Mouse (Mus musculus) megakaryocyte progenitor cell, adult 5-6 weeks (primary cell): ENCODE data around the gene 4931406P16Rik. TPM values are rescaled to one million over a fixed set of nuclear protein-coding genes. Genes with fewer than 3 reads are reported as not detected.
"Not testable (repeated sequence)": the region's sequence is repeated elsewhere in the genome, so short reads cannot be mapped to it uniquely, and the experiment has no call there.

Experiments
- ATAC-seq: replicated peaks from 2 replicates; pipeline ENCODE4 v1.8.0; 2016; ENCODE audit warnings: mild to moderate bottlenecking, moderate TSS enrichment, inconsistent platforms; ENCODE audit not compliant: poor library complexity
- total RNA-seq, 2 experiments: library from RNA; stranded (forward) in 1 of 2; stranded (reverse) in 1 of 2; fragments of 157-497, 149-512 nt in 1 of 2; fragments of 200-1000 nt in 1 of 2; gene quantifications; 2 replicates each; pipeline versions ENCODE4 v1.2.3 to v1.2.4; 2015 to 2017

The 4931406P16Rik gene
- total RNA-seq, 2 experiments from 2014 or later: 12.2 to 18.7 TPM

- ATAC-seq: no peak
These were observed 94.9 kb downstream of the 4931406P16Rik start for GRCm38 (mm10) chr7:34218496-34218895.

GRCm38 (mm10) chr7:34216474-34216873, 96.9 kb downstream of the 4931406P16Rik start:
- no peak for ATAC-seq

- ATAC-seq: no peak
These were observed 97.9 kb downstream of the 4931406P16Rik start for GRCm38 (mm10) chr7:34215481-34215880.

GRCm38 (mm10) chr7:34214644-34215043, 98.7 kb downstream of the 4931406P16Rik start:
- peak; percentile 90 for ATAC-seq

GRCm38 (mm10) chr7:34213281-34213680, 100.1 kb downstream of the 4931406P16Rik start:
- no peak for ATAC-seq

- ATAC-seq: peak; percentile 55
These were observed 105.2 kb downstream of the 4931406P16Rik start for GRCm38 (mm10) chr7:34208027-34208745.

GRCm38 (mm10) chr7:34206331-34206730, 107.0 kb downstream of the 4931406P16Rik start:
- no peak for ATAC-seq

- not testable (repeated sequence) for ATAC-seq
These were observed 111.2 kb downstream of the 4931406P16Rik start for GRCm38 (mm10) chr7:34202147-34202546.

GRCm38 (mm10) chr7:34200829-34201228, 112.5 kb downstream of the 4931406P16Rik start:
- no peak for ATAC-seq

GRCm38 (mm10) chr7:34198346-34198745, 115.0 kb downstream of the 4931406P16Rik start:
- peak; percentile 80 for ATAC-seq

GRCm38 (mm10) chr7:34196132-34197128, 116.9 kb downstream of the 4931406P16Rik start, which contains the start of gene Pdcd2l:
Gene Pdcd2l (minus strand): TSS chr7:34196661.
- peak; percentile 84 for ATAC-seq

GRCm38 (mm10) chr7:34195632-34196031, 117.7 kb downstream of the 4931406P16Rik start:
- peak; percentile 19; the same call in 1 of the 2 replicates for ATAC-seq

GRCm38 (mm10) chr7:34192825-34193224, 120.5 kb downstream of the 4931406P16Rik start:
- ATAC-seq: peak; percentile 47

- ATAC-seq: peak; percentile 86
These were observed 123.9 kb downstream of the 4931406P16Rik start for GRCm38 (mm10) chr7:34189376-34189989.

Other genes starting within 250 kb of the 4931406P16Rik start
- gene Scgb1b30, start 218.1 kb downstream of the 4931406P16Rik start, total RNA-seq (2015): not detected in 2 replicates
- not detected in 2 replicates for gene Scgb1b30, start 218.1 kb downstream of the 4931406P16Rik start, total RNA-seq (2017)
- 0.20 and 0.34 TPM in 2 replicates for gene Wtip, start 180.3 kb downstream of the 4931406P16Rik start, total RNA-seq (2015)
- not detected in 2 replicates for gene Wtip, start 180.3 kb downstream of the 4931406P16Rik start, total RNA-seq (2017)
- 180 and 208 TPM in 2 replicates for gene Uba2, start 144.0 kb downstream of the 4931406P16Rik start, total RNA-seq (2015)
- 184 and 193 TPM in 2 replicates for gene Uba2, start 144.0 kb downstream of the 4931406P16Rik start, total RNA-seq (2017)
- gene Pdcd2l, start 116.9 kb downstream of the 4931406P16Rik start, total RNA-seq (2015): 25.2 and 32.9 TPM in 2 replicates
- gene Pdcd2l, start 116.9 kb downstream of the 4931406P16Rik start, total RNA-seq (2017): 33.0 and 42.0 TPM in 2 replicates
- 573 and 626 TPM in 2 replicates for gene Gpi1, start 83.2 kb downstream of the 4931406P16Rik start, total RNA-seq (2015)
- 615 and 714 TPM in 2 replicates for gene Gpi1, start 83.2 kb downstream of the 4931406P16Rik start, total RNA-seq (2017)
- gene Gm6096, start 62.5 kb downstream of the 4931406P16Rik start, total RNA-seq (2015): not detected in 2 replicates
- gene Gm6096, start 62.5 kb downstream of the 4931406P16Rik start, total RNA-seq (2017): not detected in 2 replicates
- gene Lsm14a, start 79.8 kb upstream of the 4931406P16Rik start, total RNA-seq (2015): 104 and 106 TPM in 2 replicates
- gene Lsm14a, start 79.8 kb upstream of the 4931406P16Rik start, total RNA-seq (2017): 51.3 and 61.7 TPM in 2 replicates